Mouse (Mus musculus): ENCODE measurements around the gene Fam19a4. TPM values are rescaled to one million over a fixed set of nuclear protein-coding genes. Genes with fewer than 3 reads are reported as not detected.

The Fam19a4 gene
- polyA plus RNA-seq, 1 experiment = not detected

GRCm38 (mm10) chr6:97016018-97016417 is 44.2 kb downstream of the Fam19a4 start:
- TF ChIP-seq POLR2A (IDR thresholded peaks at IDR 0.05; ENCODE audit: borderline replicate concordance, control insufficient read depth, low read depth, low read length) = no peak
- no peak for TF ChIP-seq CTCF (IDR thresholded peaks at IDR 0.05; ENCODE audit: control insufficient read depth, insufficient read depth, low read length)
- Histone ChIP-seq H3K4me3 (replicated peaks; ENCODE audit: control insufficient read depth, low read depth, low read length) (no peak overlapping the region), H3K27ac (ENCODE audit: control insufficient read depth, insufficient read depth, low read depth, low read length, poor library complexity) (no peak overlapping the region), H3K4me1 (ENCODE audit: control insufficient read depth, insufficient read depth, low read length) (peaks cover 7% of the 10 kb centered on the region; the same call in 1 of the 2 replicates)
- whole genome bisulfite sequencing = 0% methylated on average over 3 of the region's 3 CpGs

GRCm38 (mm10) chr6:97006513-97007094 is 53.6 kb downstream of the Fam19a4 start:
- WGBS = 40% methylated on average over 8 of the region's 8 CpGs

GRCm38 (mm10) chr6:97005038-97005437 is 55.2 kb downstream of the Fam19a4 start:
- 14% methylated on average over 11 of the region's 11 CpGs for WGBS
- TF ChIP-seq POLR2A (IDR thresholded peaks at IDR 0.05; ENCODE audit: borderline replicate concordance, control insufficient read depth, low read depth, low read length) = no peak
- TF ChIP-seq CTCF (IDR thresholded peaks at IDR 0.05; ENCODE audit: control insufficient read depth, insufficient read depth, low read length) = peak; percentile 56

More at GRCm38 (mm10) chr6:97006513-97007094, 53.6 kb downstream of the Fam19a4 start:
- Histone ChIP-seq H3K4me3 (replicated peaks; ENCODE audit: control insufficient read depth, low read depth, low read length) (no peak overlapping the region), H3K27ac (ENCODE audit: control insufficient read depth, insufficient read depth, low read depth, low read length, poor library complexity) (no peak overlapping the region), H3K4me1 (ENCODE audit: control insufficient read depth, insufficient read depth, low read length) (no peaks in the 10 kb centered on the region)
- peak; percentile 65; the same call in 1 of the 2 replicates for TF ChIP-seq CTCF (IDR thresholded peaks at IDR 0.05; ENCODE audit: control insufficient read depth, insufficient read depth, low read length)
- no peak for TF ChIP-seq POLR2A (IDR thresholded peaks at IDR 0.05; ENCODE audit: borderline replicate concordance, control insufficient read depth, low read depth, low read length)

GRCm38 (mm10) chr6:96995556-96996159 is 64.6 kb downstream of the Fam19a4 start:
- Histone ChIP-seq H3K4me1 (ENCODE audit: control insufficient read depth, insufficient read depth, low read length) (no peaks in the 10 kb centered on the region), H3K4me3 (replicated peaks; ENCODE audit: control insufficient read depth, low read depth, low read length) (no peak overlapping the region), H3K27ac (ENCODE audit: control insufficient read depth, insufficient read depth, low read depth, low read length, poor library complexity) (no peak overlapping the region)
- TF ChIP-seq CTCF (IDR thresholded peaks at IDR 0.05; ENCODE audit: control insufficient read depth, insufficient read depth, low read length) (no peak), POLR2A (IDR thresholded peaks at IDR 0.05; ENCODE audit: borderline replicate concordance, control insufficient read depth, low read depth, low read length) (no peak)
- 72% methylated on average over 7 of the region's 7 CpGs for WGBS

More at GRCm38 (mm10) chr6:97005038-97005437, 55.2 kb downstream of the Fam19a4 start:
- Histone ChIP-seq H3K4me3 (replicated peaks; ENCODE audit: control insufficient read depth, low read depth, low read length) (no peak overlapping the region), H3K27ac (ENCODE audit: control insufficient read depth, insufficient read depth, low read depth, low read length, poor library complexity) (no peak overlapping the region), H3K4me1 (ENCODE audit: control insufficient read depth, insufficient read depth, low read length) (no peaks in the 10 kb centered on the region)

- no peaks in the 10 kb centered on the region for H3K4me1 ChIP-seq (ENCODE audit: control insufficient read depth, insufficient read depth, low read length)
- TF ChIP-seq POLR2A (IDR thresholded peaks at IDR 0.05; ENCODE audit: borderline replicate concordance, control insufficient read depth, low read depth, low read length) = no peak
- TF ChIP-seq CTCF (IDR thresholded peaks at IDR 0.05; ENCODE audit: control insufficient read depth, insufficient read depth, low read length) = no peak
- no peak overlapping the region for H3K27ac ChIP-seq (ENCODE audit: control insufficient read depth, insufficient read depth, low read depth, low read length, poor library complexity)
- H3K4me3 ChIP-seq (replicated peaks; ENCODE audit: control insufficient read depth, low read depth, low read length) = no peak overlapping the region
- 82% methylated on average over 1 of the region's 1 CpGs for WGBS
These were observed 68.5 kb downstream of the Fam19a4 start for GRCm38 (mm10) chr6:96991741-96992140.

GRCm38 (mm10) chr6:96977537-96977936 is 82.7 kb downstream of the Fam19a4 start:
- H3K27ac ChIP-seq (ENCODE audit: control insufficient read depth, insufficient read depth, low read depth, low read length, poor library complexity) = no peak overlapping the region
- TF ChIP-seq POLR2A (IDR thresholded peaks at IDR 0.05; ENCODE audit: borderline replicate concordance, control insufficient read depth, low read depth, low read length) (no peak), CTCF (IDR thresholded peaks at IDR 0.05; ENCODE audit: control insufficient read depth, insufficient read depth, low read length) (no peak)
- no peaks in the 10 kb centered on the region for H3K4me1 ChIP-seq (ENCODE audit: control insufficient read depth, insufficient read depth, low read length)
- 74% methylated on average over 1 of the region's 1 CpGs for WGBS
- H3K4me3 ChIP-seq (replicated peaks; ENCODE audit: control insufficient read depth, low read depth, low read length) = no peak overlapping the region

GRCm38 (mm10) chr6:96944796-96945195 is 115.4 kb downstream of the Fam19a4 start:
- no peak overlapping the region for H3K27ac ChIP-seq (ENCODE audit: control insufficient read depth, insufficient read depth, low read depth, low read length, poor library complexity)
- H3K4me1 ChIP-seq (ENCODE audit: control insufficient read depth, insufficient read depth, low read length) = no peaks in the 10 kb centered on the region
- 21% methylated on average over 2 of the region's 2 CpGs for WGBS
- no peak overlapping the region for H3K4me3 ChIP-seq (replicated peaks; ENCODE audit: control insufficient read depth, low read depth, low read length)
- TF ChIP-seq POLR2A (IDR thresholded peaks at IDR 0.05; ENCODE audit: borderline replicate concordance, control insufficient read depth, low read depth, low read length) (no peak), CTCF (IDR thresholded peaks at IDR 0.05; ENCODE audit: control insufficient read depth, insufficient read depth, low read length) (no peak)

- Histone ChIP-seq H3K27ac (ENCODE audit: control insufficient read depth, insufficient read depth, low read depth, low read length, poor library complexity) (no peak overlapping the region), H3K4me3 (replicated peaks; ENCODE audit: control insufficient read depth, low read depth, low read length) (no peak overlapping the region), H3K4me1 (ENCODE audit: control insufficient read depth, insufficient read depth, low read length) (no peaks in the 10 kb centered on the region)
- TF ChIP-seq CTCF (IDR thresholded peaks at IDR 0.05; ENCODE audit: control insufficient read depth, insufficient read depth, low read length) (no peak), POLR2A (IDR thresholded peaks at IDR 0.05; ENCODE audit: borderline replicate concordance, control insufficient read depth, low read depth, low read length) (no peak)
- 86% methylated on average over 1 of the region's 1 CpGs for WGBS
These were observed 124.4 kb downstream of the Fam19a4 start for GRCm38 (mm10) chr6:96935776-96936175.
